Mouse (Mus musculus): Measurements from ENCODE around the gene Otud5.

- TF ChIP-seq CTCF (IDR thresholded peaks at IDR 0.05; ENCODE audit: low read depth), result no peak
- no peak for TF ChIP-seq EP300 (IDR thresholded peaks at IDR 0.05; ENCODE audit: low read depth)
Observed at GRCm38 (mm10) chrX:7837146-7837545, 4.0 kb upstream of the Otud5 start.
